Mouse (Mus musculus) liver, embryonic 16.5 days (tissue): Measurements from ENCODE around the gene Grm3. TPM values are rescaled to one million over a fixed set of nuclear protein-coding genes. Genes with fewer than 3 reads are reported as not detected.

Experiments
- ATAC-seq: fragments of 200-750 bp; cut with Nextera tagmentation; 2 replicates; pipeline ENCODE4 v1.8.0; 2017; ENCODE audit warnings: low read depth, mild to moderate bottlenecking, moderate number of reproducible peaks, moderate library complexity
- H3K27ac ChIP-seq: fragments of 300-500 bp; sonication (generic); 2 replicates; pipeline ENCODE4 v1.5.1; 2014; ENCODE audit warnings: mild to moderate bottlenecking, low read length
- H3K27me3 ChIP-seq: fragments of 300-500 bp; sonication (generic); 2 replicates; pipeline ENCODE4 v1.6.1; 2014; ENCODE audit warnings: low read depth, low read length, mixed read lengths; ENCODE audit not compliant: control insufficient read depth, insufficient read depth
- H3K36me3 ChIP-seq: fragments of 300-500 bp; sonication (generic); 2 replicates; pipeline ENCODE4 v1.6.1; 2014; ENCODE audit warnings: mild to moderate bottlenecking; ENCODE audit not compliant: control insufficient read depth, insufficient read depth
- H3K4me1 ChIP-seq: fragments of 300-500 bp; sonication (generic); 2 replicates; pipeline ENCODE4 v1.6.1; 2014; ENCODE audit warnings: low read depth, low read length, mixed read lengths; ENCODE audit not compliant: control insufficient read depth
- H3K4me2 ChIP-seq: fragments of 300-500 bp; sonication (generic); 2 replicates; pipeline ENCODE4 v1.6.1; 2014; ENCODE audit warnings: low read depth, low read length, mixed read lengths
- H3K4me3 ChIP-seq: fragments of 300-500 bp; sonication (generic); 2 replicates; pipeline ENCODE4 v1.5.1; 2014; ENCODE audit warnings: low read depth, mild to moderate bottlenecking, low read length
- H3K9ac ChIP-seq: fragments of 300-500 bp; sonication (generic); 2 replicates; pipeline ENCODE4 v1.6.1; 2014; ENCODE audit warnings: low read depth, low read length
- H3K9me3 ChIP-seq: fragments of 300-500 bp; sonication (generic); replicated peaks from 2 replicates; pipeline ENCODE4 v1.6.1; 2016; ENCODE audit warnings: low read length; ENCODE audit not compliant: control insufficient read depth
- WGBS: fragments of 180-500 bp; shearing (Covaris S2); extraction: QIAGEN DNeasy Blood & Tissue Kit; methylation state at CpG from one replicate; pipeline ENCODE4 v1.1.7; 2014; ENCODE audit not compliant: insufficient replicate concordance; 5-methylcytosine and 5-hydroxymethylcytosine counted together
- polyA plus RNA-seq: library from polyadenylated mRNA; unstranded; fragments of >200 nt; fragmentation: Nextera tagmentation; extraction: Ambion mirVana; gene quantifications from 2 replicates; pipeline ENCODE4 v1.2.1, GENCODE M21; 2015

Grm3 gene
- polyA plus RNA-seq, 1 experiment from 2014 or later = 0.05 TPM

DNA sequence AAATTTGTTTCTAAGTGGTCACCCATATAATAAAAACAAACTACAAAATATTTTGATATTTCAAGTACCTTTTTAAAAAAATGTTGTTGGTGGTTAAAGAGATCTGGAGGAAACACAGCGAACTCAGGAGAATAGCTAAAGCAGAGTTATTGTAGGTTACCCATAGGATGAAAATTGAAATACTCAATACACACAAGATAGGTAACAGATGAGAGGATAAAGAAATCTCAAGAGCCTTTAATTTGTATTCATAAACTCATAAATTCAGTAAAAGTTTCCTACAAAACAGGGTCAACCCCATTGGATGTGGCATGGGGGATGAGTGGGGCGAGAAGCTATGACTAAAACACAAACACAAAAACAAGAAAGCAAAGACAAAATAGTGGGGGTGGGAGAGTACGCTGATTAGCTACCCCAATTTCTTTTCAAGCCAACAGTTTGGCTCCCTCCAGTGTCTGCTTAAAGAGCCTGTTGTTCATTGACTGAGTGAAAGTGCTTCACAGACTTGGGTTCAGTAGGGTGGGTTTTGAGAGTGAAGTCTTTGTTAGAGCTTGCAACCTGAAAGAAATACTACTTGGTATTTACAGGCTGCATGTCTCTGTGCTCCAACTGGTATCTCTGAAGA lies 21.5 kb downstream of the Grm3 start:
- H3K9me3 ChIP-seq = no peaks in the 10 kb centered on the region

DNA sequence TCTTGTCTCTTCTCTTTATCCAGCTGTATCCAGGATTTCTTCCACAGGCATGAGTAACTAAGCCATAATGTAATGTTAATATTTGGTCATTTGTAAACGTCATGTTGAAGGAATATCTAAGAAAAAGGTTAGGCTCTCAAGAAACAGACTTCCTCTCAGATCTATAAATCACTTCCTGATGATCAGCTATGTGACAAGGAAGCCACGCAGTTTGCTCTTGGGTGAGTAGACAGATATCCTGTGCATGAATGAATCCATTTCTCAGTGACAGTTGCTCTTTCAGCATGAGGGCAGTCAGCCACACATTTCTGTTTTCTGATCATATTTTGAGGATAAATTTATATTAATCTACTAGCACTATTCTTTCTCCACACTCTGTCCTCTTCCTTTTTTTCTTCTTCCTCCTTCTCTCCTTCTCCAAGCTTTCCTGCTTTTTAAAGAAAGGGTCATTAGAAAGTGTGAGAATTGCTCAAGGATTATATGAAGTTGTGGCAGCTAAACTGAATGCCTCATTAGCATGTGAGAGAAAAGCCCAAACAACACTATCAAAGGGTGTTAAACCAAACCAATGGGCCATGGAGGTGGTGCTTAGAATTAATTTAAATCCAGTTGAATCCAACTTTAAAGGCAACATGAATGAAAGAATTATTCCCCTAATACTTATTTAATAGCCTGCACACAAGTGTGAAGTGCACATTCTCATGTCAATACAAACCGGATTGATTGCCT lies 22.1 kb downstream of the Grm3 start:
- no peak for ATAC-seq

More for the DNA sequence above, 21.5 kb downstream of the Grm3 start:
- ATAC-seq = no peak
- no peaks in the 10 kb centered on the region for H3K27me3 ChIP-seq
- H3K9ac ChIP-seq = no peak overlapping the region
- no peak overlapping the region for H3K4me3 ChIP-seq
- no peaks in the 10 kb centered on the region for H3K4me1 ChIP-seq
- H3K27ac ChIP-seq = no peak overlapping the region
- no peak overlapping the region for H3K4me2 ChIP-seq
- no peaks in the 10 kb centered on the region for H3K36me3 ChIP-seq
- WGBS = 38% methylated on average over 3 of the region's 3 CpGs

DNA sequence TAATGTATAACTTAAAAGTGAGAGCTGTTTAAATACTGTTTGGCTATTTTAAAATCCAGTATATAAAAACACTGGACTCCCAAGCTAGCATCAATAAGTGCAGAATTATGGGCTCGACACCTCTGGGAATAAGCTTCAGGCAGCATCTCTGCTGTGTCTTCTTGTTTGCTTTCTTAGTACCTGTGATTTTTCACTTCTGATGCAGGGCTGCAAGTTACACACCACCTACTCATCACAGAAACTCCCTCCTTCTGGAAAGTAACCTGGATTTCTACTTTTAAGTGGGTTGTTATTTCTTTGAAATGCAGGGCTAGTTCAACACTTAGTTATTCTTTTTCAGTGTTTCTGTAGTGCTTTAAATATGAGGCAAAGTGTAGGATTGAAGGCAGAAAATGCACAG lies 32.6 kb downstream of the Grm3 start:
- H3K4me1 ChIP-seq = no peaks in the 10 kb centered on the region

More for the DNA sequence above, 22.1 kb downstream of the Grm3 start:
- no peaks in the 10 kb centered on the region for H3K36me3 ChIP-seq
- WGBS = 12% methylated on average over 3 of the region's 3 CpGs
- H3K9me3 ChIP-seq = no peaks in the 10 kb centered on the region
- no peaks in the 10 kb centered on the region for H3K4me1 ChIP-seq
- no peak overlapping the region for H3K4me3 ChIP-seq
- H3K27me3 ChIP-seq = no peaks in the 10 kb centered on the region
- no peak overlapping the region for H3K27ac ChIP-seq
- H3K9ac ChIP-seq = no peak overlapping the region
- H3K4me2 ChIP-seq = no peak overlapping the region

DNA sequence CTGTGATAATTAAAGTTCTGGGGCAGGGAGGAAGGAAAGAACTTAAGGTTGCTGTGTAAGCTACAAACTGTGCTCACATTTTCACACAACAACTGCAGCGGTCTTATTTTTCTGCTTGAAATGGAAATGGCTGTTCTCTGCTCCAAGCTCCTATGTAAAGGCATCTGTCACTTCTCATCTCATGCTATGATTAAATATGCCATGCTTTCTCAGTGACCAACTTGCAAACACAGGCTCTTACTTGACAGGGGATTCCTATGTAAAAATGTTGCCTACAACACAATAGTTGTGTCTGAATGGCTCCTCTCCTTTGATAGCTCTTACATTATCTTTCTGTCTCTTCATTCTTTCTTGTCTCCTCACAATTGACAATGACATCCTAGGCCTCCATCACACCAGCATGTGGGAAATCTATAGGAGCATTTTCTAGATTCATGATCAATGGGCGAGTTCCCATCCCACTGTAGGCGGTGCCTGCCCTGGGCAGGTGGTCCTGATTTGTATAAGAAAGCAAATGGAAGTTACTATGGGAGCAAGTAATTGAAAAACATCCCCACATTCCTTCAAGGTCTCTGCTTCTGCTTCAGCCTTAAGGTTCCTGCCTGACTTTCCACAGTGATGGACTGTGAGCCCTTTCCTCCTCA lies 34.2 kb downstream of the Grm3 start:
- no peaks in the 10 kb centered on the region for H3K27me3 ChIP-seq
- no peak for ATAC-seq
- no peaks in the 10 kb centered on the region for H3K4me1 ChIP-seq
- no peaks in the 10 kb centered on the region for H3K36me3 ChIP-seq
- no peaks in the 10 kb centered on the region for H3K9me3 ChIP-seq
- H3K4me2 ChIP-seq = no peak overlapping the region
- H3K9ac ChIP-seq = no peak overlapping the region
- WGBS = 34% methylated on average over 3 of the region's 3 CpGs
- no peak overlapping the region for H3K27ac ChIP-seq
- no peak overlapping the region for H3K4me3 ChIP-seq

More for the DNA sequence above, 32.6 kb downstream of the Grm3 start:
- WGBS = 41% methylated on average over 1 of the region's 1 CpGs
- Histone ChIP-seq H3K27me3 (no peaks in the 10 kb centered on the region), H3K9ac (no peak overlapping the region), H3K36me3 (no peaks in the 10 kb centered on the region), H3K9me3 (no peaks in the 10 kb centered on the region), H3K27ac (no peak overlapping the region), H3K4me2 (no peak overlapping the region), H3K4me3 (no peak overlapping the region)
- no peak for ATAC-seq

GRCm38 (mm10) chr5:9690192-9690591 lies 34.8 kb downstream of the Grm3 start:
- Histone ChIP-seq H3K27ac (no peak overlapping the region), H3K36me3 (no peaks in the 10 kb centered on the region), H3K27me3 (no peaks in the 10 kb centered on the region), H3K4me3 (no peak overlapping the region), H3K4me2 (no peak overlapping the region), H3K9ac (no peak overlapping the region), H3K4me1 (no peaks in the 10 kb centered on the region), H3K9me3 (no peaks in the 10 kb centered on the region)
- ATAC-seq = no peak
- 20% methylated on average over 1 of the region's 1 CpGs for WGBS

- H3K27me3 ChIP-seq = no peaks in the 10 kb centered on the region
- WGBS = 41% methylated on average over 2 of the region's 2 CpGs
- H3K4me1 ChIP-seq = no peaks in the 10 kb centered on the region
- no peaks in the 10 kb centered on the region for H3K9me3 ChIP-seq
- no peak overlapping the region for H3K4me2 ChIP-seq
- H3K4me3 ChIP-seq = no peak overlapping the region
- no peak overlapping the region for H3K9ac ChIP-seq
- ATAC-seq = no peak
- H3K36me3 ChIP-seq = no peaks in the 10 kb centered on the region
- H3K27ac ChIP-seq = no peak overlapping the region
Measured at GRCm38 (mm10) chr5:9683204-9683603, 41.8 kb downstream of the Grm3 start.

DNA sequence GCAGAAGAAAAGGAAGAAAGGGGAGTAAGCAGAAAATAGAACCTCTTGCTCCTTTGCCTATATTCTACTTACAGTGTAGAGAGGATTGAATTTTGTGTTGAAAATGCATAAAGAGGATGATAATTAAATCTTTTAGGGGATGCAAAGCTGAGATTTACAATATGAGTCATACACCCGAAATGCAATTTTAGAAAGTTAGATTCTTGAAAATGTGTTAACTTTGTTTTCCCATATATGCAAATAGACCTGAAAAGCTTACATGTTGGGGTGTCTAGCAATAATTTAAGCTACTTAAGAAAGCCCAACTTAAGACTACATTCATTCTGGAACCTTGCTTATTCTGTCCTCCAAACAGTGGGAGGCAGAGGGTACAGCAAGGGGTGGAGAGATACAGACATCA lies 56.0 kb downstream of the Grm3 start:
- no peak overlapping the region for H3K27ac ChIP-seq
- no peak overlapping the region for H3K4me2 ChIP-seq
- H3K9me3 ChIP-seq = no peaks in the 10 kb centered on the region
- no peak overlapping the region for H3K9ac ChIP-seq
- H3K4me1 ChIP-seq = no peaks in the 10 kb centered on the region
- H3K27me3 ChIP-seq = no peaks in the 10 kb centered on the region
- H3K4me3 ChIP-seq = no peak overlapping the region
- WGBS = 31% methylated on average over 1 of the region's 1 CpGs
- no peaks in the 10 kb centered on the region for H3K36me3 ChIP-seq
- ATAC-seq = no peak

- 49% methylated on average over 3 of the region's 3 CpGs for WGBS
- Histone ChIP-seq H3K27ac (no peak overlapping the region), H3K4me1 (no peaks in the 10 kb centered on the region), H3K36me3 (no peaks in the 10 kb centered on the region), H3K9me3 (no peaks in the 10 kb centered on the region), H3K4me3 (no peak overlapping the region), H3K4me2 (no peak overlapping the region), H3K27me3 (no peaks in the 10 kb centered on the region), H3K9ac (no peak overlapping the region)
- no peak for ATAC-seq
Measured at GRCm38 (mm10) chr5:9663416-9663815, 61.6 kb downstream of the Grm3 start.
